Mouse (Mus musculus) ES-Bruce4 (cell line): ENCODE results near the gene Sytl1. TPM values are rescaled to one million over a fixed set of nuclear protein-coding genes. Genes with fewer than 3 reads are reported as not detected.
A peak's percentile ranks its signal among the peaks of the same experiment; 100 is the strongest.

Source experiments
- H3K27ac ChIP-seq: 2 replicates; pipeline ENCODE4 v1.5.1; 2012; ENCODE audit warnings: low read length, inconsistent platforms; ENCODE audit not compliant: insufficient read depth
- H3K27me3 ChIP-seq: 2 replicates; pipeline ENCODE4 v1.6.1; 2012; ENCODE audit warnings: mild to moderate bottlenecking, low read length, inconsistent platforms; ENCODE audit not compliant: control insufficient read depth, poor library complexity, insufficient read depth, severe bottlenecking
- H3K36me3 ChIP-seq: 2 replicates; pipeline ENCODE4 v1.6.1; 2012; ENCODE audit warnings: inconsistent platforms, mild to moderate bottlenecking, low read length, moderate library complexity; ENCODE audit not compliant: control insufficient read depth, poor library complexity, insufficient read depth, severe bottlenecking
- H3K4me1 ChIP-seq: one replicate; pipeline ENCODE4 v1.8.1; 2011; ENCODE audit warnings: low read length; ENCODE audit not compliant: control insufficient read depth, insufficient read depth
- H3K4me3 ChIP-seq: 2 replicates; pipeline ENCODE4 v1.5.1; 2011; ENCODE audit warnings: low read depth, mild to moderate bottlenecking, low read length
- H3K9ac ChIP-seq: 2 replicates; pipeline ENCODE4 v1.6.1; 2012; ENCODE audit warnings: low read depth, mild to moderate bottlenecking, inconsistent platforms; ENCODE audit not compliant: poor library complexity, severe bottlenecking
- H3K9me3 ChIP-seq: replicated peaks from 2 replicates; pipeline ENCODE4 v1.6.1; 2012; ENCODE audit warnings: mild to moderate bottlenecking, low read length, inconsistent platforms; ENCODE audit not compliant: control insufficient read depth, poor library complexity, insufficient read depth, severe bottlenecking
- CTCF ChIP-seq: IDR thresholded peaks from one replicate; pipeline ENCODE4 v1.8.1; 2011; ENCODE audit warnings: low read depth, low read length
- EP300 ChIP-seq: IDR thresholded peaks from 2 replicates; pipeline ENCODE4 v1.6.1; 2011; ENCODE audit warnings: low read depth, low read length; ENCODE audit not compliant: insufficient read depth
- POLR2A ChIP-seq: IDR thresholded peaks from one replicate; pipeline ENCODE4 v1.8.1; 2011; ENCODE audit warnings: low read length; ENCODE audit not compliant: insufficient read depth
- polyA plus RNA-seq: library from polyadenylated mRNA; stranded (reverse); fragments of >200 nt; gene quantifications from 2 replicates; pipeline ENCODE4 v1.2.4, GENCODE M21; 2011; ENCODE audit warnings: low read depth; ENCODE audit not compliant: missing spikeins, insufficient read depth, insufficient read length

Sytl1 gene
- polyA plus RNA-seq, 1 experiment: 12.6 TPM

- TF ChIP-seq CTCF (no peak), POLR2A (no peak), EP300 (no peak)
- Histone ChIP-seq H3K27me3 (no peaks in the 10 kb centered on the region), H3K27ac (peak overlapping the region; percentile 48; the same call in 1 of the 2 replicates), H3K4me1 (no peaks in the 10 kb centered on the region), H3K36me3 (no peaks in the 10 kb centered on the region), H3K4me3 (peak overlapping the region; percentile 97), H3K9me3 (no peaks in the 10 kb centered on the region), H3K9ac (peak overlapping the region; percentile 76; the same call in 1 of the 2 replicates)
Measured at GRCm38 (mm10) chr4:133241910-133242309, 21.0 kb downstream of the Sytl1 start.

GRCm38 (mm10) chr4:133240934-133241908 is 21.7 kb downstream of the Sytl1 start:
- H3K27me3 ChIP-seq: no peaks in the 10 kb centered on the region

GRCm38 (mm10) chr4:133240490-133240921 is 22.4 kb downstream of the Sytl1 start, which contains the start of gene Map3k6:
TSS of gene Map3k6 (plus strand) at chr4:133240818.
- Histone ChIP-seq H3K27ac (peak within 1 kb of the TSS; percentile 48; the same call in 1 of the 2 replicates), H3K27me3 (no peaks in the 10 kb centered on the region), H3K4me3 (peak within 1 kb of the TSS; percentile 97), H3K9me3 (no peaks in the 10 kb centered on the region), H3K9ac (peak within 1 kb of the TSS; percentile 76), H3K36me3 (no peaks in the 10 kb centered on the region), H3K4me1 (no peaks in the 10 kb centered on the region)
- TF ChIP-seq EP300: peak; percentile 66; the same call in 1 of the 2 replicates
- TF ChIP-seq CTCF: no peak
- no peak for TF ChIP-seq POLR2A

More at GRCm38 (mm10) chr4:133240934-133241908, 21.7 kb downstream of the Sytl1 start:
- Histone ChIP-seq H3K9me3 (no peaks in the 10 kb centered on the region), H3K9ac (peak overlapping the region; percentile 76), H3K36me3 (no peaks in the 10 kb centered on the region), H3K4me1 (no peaks in the 10 kb centered on the region), H3K27ac (peak overlapping the region; percentile 48; the same call in 1 of the 2 replicates), H3K4me3 (peak overlapping the region; percentile 97)
- TF ChIP-seq POLR2A: peak; percentile 78
- no peak for TF ChIP-seq EP300

- no peaks in the 10 kb centered on the region for H3K27me3 ChIP-seq
Measured at GRCm38 (mm10) chr4:133237911-133238310, 25.0 kb downstream of the Sytl1 start.

GRCm38 (mm10) chr4:133235415-133235814 is 27.5 kb downstream of the Sytl1 start:
- TF ChIP-seq POLR2A (no peak), CTCF (no peak), EP300 (no peak)
- H3K9ac ChIP-seq: no peak overlapping the region
- no peaks in the 10 kb centered on the region for H3K36me3 ChIP-seq
- H3K27ac ChIP-seq: no peak overlapping the region
- H3K4me1 ChIP-seq: no peaks in the 10 kb centered on the region
- no peak overlapping the region for H3K4me3 ChIP-seq
- H3K9me3 ChIP-seq: no peaks in the 10 kb centered on the region
- no peaks in the 10 kb centered on the region for H3K27me3 ChIP-seq

More at GRCm38 (mm10) chr4:133237911-133238310, 25.0 kb downstream of the Sytl1 start:
- TF ChIP-seq CTCF: no peak
- TF ChIP-seq EP300: no peak
- TF ChIP-seq POLR2A: no peak
- Histone ChIP-seq H3K4me1 (no peaks in the 10 kb centered on the region), H3K9ac (no peak overlapping the region), H3K27ac (no peak overlapping the region), H3K9me3 (no peaks in the 10 kb centered on the region), H3K36me3 (no peaks in the 10 kb centered on the region), H3K4me3 (no peak overlapping the region)
